Mouse (Mus musculus) forebrain, embryonic 12.5 days (tissue): ENCODE measurements at regions not wholly inside any gene's neighbourhood (a gene's known extent, or its start where the extent isn't known, plus 50 kb on each side); places are given as distances from the start of the nearest gene placed in this dataset.

ENCODE experiments used
- ATAC-seq: fragments of 200-750 bp; cut with Nextera tagmentation; 2 replicates; pipeline ENCODE4 v1.8.0; 2017; ENCODE audit warnings: moderate TSS enrichment; ENCODE audit not compliant: low FRiP score
- H3K27ac ChIP-seq: fragments of 300-500 bp; sonication (generic); 2 replicates; pipeline ENCODE4 v1.5.1; 2016; ENCODE audit warnings: mild to moderate bottlenecking
- H3K27me3 ChIP-seq: fragments of 300-500 bp; sonication (generic); 2 replicates; pipeline ENCODE4 v1.6.1; 2016; ENCODE audit warnings: mild to moderate bottlenecking
- H3K36me3 ChIP-seq: fragments of 300-500 bp; sonication (generic); replicated peaks from 2 replicates; pipeline ENCODE4 v1.6.1; 2016; ENCODE audit warnings: mild to moderate bottlenecking
- H3K4me1 ChIP-seq: fragments of 300-500 bp; sonication (generic); 2 replicates; pipeline ENCODE4 v1.6.1; 2016
- H3K4me2 ChIP-seq: fragments of 300-500 bp; sonication (generic); 2 replicates; pipeline ENCODE4 v1.6.1; 2016; ENCODE audit warnings: mild to moderate bottlenecking, moderate library complexity
- H3K4me3 ChIP-seq: fragments of 300-500 bp; sonication (generic); replicated peaks from 2 replicates; pipeline ENCODE4 v1.5.1; 2016; ENCODE audit warnings: mild to moderate bottlenecking
- H3K9ac ChIP-seq: fragments of 300-500 bp; sonication (generic); 2 replicates; pipeline ENCODE4 v1.6.1; 2016; ENCODE audit warnings: mild to moderate bottlenecking
- H3K9me3 ChIP-seq: fragments of 300-500 bp; sonication (generic); 2 replicates; pipeline ENCODE4 v1.6.1; 2016
- WGBS: fragments of 180-500 bp; shearing (Covaris S2); methylation state at CpG from one replicate; pipeline ENCODE4 v1.1.7; 2016; 5-methylcytosine and 5-hydroxymethylcytosine counted together

GRCm38 (mm10) chr6:31121008-31121407 is 162.1 kb upstream of the Klf14 start:
- Histone ChIP-seq H3K4me1 (peaks cover 6% of the 10 kb centered on the region), H3K9ac (no peak overlapping the region), H3K4me3 (no peak overlapping the region), H3K36me3 (no peaks in the 10 kb centered on the region), H3K27me3 (no peaks in the 10 kb centered on the region), H3K27ac (no peak overlapping the region; the same call in 1 of the 2 replicates), H3K9me3 (no peaks in the 10 kb centered on the region), H3K4me2 (no peak overlapping the region)
- ATAC-seq: no peak
- WGBS: 44% methylated on average over 8 of the region's 8 CpGs

- Histone ChIP-seq H3K27me3 (no peaks in the 10 kb centered on the region), H3K4me2 (no peak overlapping the region), H3K36me3 (no peaks in the 10 kb centered on the region), H3K9me3 (no peaks in the 10 kb centered on the region), H3K4me3 (no peak overlapping the region), H3K4me1 (peaks cover 6% of the 10 kb centered on the region), H3K9ac (no peak overlapping the region), H3K27ac (no peak overlapping the region)
- ATAC-seq: no peak
- WGBS: 86% methylated on average over 5 of the region's 5 CpGs
These were observed 164.0 kb upstream of the Klf14 start for GRCm38 (mm10) chr6:31122895-31123294.

GRCm38 (mm10) chr6:31123342-31123990 is 164.6 kb upstream of the Klf14 start:
- Histone ChIP-seq H3K27ac (no peak overlapping the region), H3K27me3 (no peaks in the 10 kb centered on the region)
- ATAC-seq: no peak

GRCm38 (mm10) chr6:31124076-31124475 is 165.2 kb upstream of the Klf14 start:
- no peaks in the 10 kb centered on the region for H3K27me3 ChIP-seq
- ATAC-seq: no peak
- peaks cover 6% of the 10 kb centered on the region for H3K4me1 ChIP-seq
- no peak overlapping the region for H3K27ac ChIP-seq
- H3K4me2 ChIP-seq: no peak overlapping the region
- 78% methylated on average over 6 of the region's 6 CpGs for WGBS
- no peak overlapping the region for H3K9ac ChIP-seq
- H3K9me3 ChIP-seq: no peaks in the 10 kb centered on the region
- no peaks in the 10 kb centered on the region for H3K36me3 ChIP-seq
- H3K4me3 ChIP-seq: no peak overlapping the region

More at GRCm38 (mm10) chr6:31123342-31123990, 164.6 kb upstream of the Klf14 start:
- no peak overlapping the region for H3K9ac ChIP-seq
- WGBS: 73% methylated on average over 4 of the region's 4 CpGs
- H3K36me3 ChIP-seq: no peaks in the 10 kb centered on the region
- no peaks in the 10 kb centered on the region for H3K9me3 ChIP-seq
- no peak overlapping the region for H3K4me2 ChIP-seq
- no peak overlapping the region for H3K4me3 ChIP-seq
- H3K4me1 ChIP-seq: peaks cover 6% of the 10 kb centered on the region

- Histone ChIP-seq H3K27ac (no peak overlapping the region), H3K27me3 (no peaks in the 10 kb centered on the region), H3K36me3 (no peaks in the 10 kb centered on the region), H3K9me3 (no peaks in the 10 kb centered on the region), H3K4me3 (no peak overlapping the region), H3K4me2 (no peak overlapping the region), H3K9ac (no peak overlapping the region), H3K4me1 (peaks cover 6% of the 10 kb centered on the region)
- 95% methylated on average over 4 of the region's 4 CpGs for WGBS
- ATAC-seq: no peak
These were observed 166.0 kb upstream of the Klf14 start for GRCm38 (mm10) chr6:31124872-31125271.

DNA sequence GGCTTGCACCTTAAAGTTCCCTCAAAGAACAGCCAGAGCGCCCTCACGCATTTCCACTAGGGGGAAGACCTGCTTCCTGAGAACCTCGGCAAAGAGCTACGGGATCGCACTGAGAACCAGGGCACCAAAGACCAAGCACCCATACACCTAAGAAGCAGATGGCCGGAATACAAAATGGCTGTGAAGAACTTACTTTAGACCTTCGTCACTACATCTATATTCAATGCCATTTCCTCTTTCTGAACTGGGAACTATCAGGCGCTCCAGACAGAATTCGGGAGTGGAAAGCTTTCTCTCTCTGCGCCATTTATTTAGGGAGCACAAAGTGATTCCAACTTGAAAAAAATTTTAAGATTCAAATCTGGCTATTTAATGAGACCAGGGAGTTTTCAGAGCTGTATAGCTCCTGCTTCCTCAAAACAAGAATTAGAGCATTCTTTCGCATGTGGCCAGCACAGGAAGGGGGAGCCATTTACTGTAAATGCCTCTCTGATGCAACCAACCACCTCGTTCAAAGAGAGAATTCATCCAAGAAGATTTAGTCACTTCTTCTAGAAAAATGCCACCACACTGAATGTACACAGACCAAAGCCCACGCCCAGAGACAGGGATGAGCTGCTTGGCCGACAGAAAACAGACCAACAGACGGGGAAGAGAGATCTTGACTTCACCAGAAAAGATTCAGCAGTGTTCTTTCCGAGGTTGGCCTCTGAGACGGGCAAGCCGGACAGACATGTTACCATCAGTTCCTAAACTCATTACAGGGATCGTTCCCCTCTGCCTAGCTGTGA is 166.6 kb upstream of the Klf14 start:
- Histone ChIP-seq H3K4me1 (peaks cover 6% of the 10 kb centered on the region), H3K9me3 (no peaks in the 10 kb centered on the region), H3K4me3 (no peak overlapping the region), H3K27ac (no peak overlapping the region), H3K9ac (no peak overlapping the region), H3K4me2 (no peak overlapping the region), H3K27me3 (no peaks in the 10 kb centered on the region), H3K36me3 (no peaks in the 10 kb centered on the region)
- no peak for ATAC-seq
- 77% methylated on average over 19 of the region's 19 CpGs for WGBS

GRCm38 (mm10) chr6:31126131-31126871 is 167.4 kb upstream of the Klf14 start:
- H3K4me2 ChIP-seq: no peak overlapping the region
- H3K27ac ChIP-seq: no peak overlapping the region
- no peaks in the 10 kb centered on the region for H3K9me3 ChIP-seq
- no peaks in the 10 kb centered on the region for H3K27me3 ChIP-seq
- H3K4me1 ChIP-seq: peaks cover 2% of the 10 kb centered on the region
- ATAC-seq: no peak
- no peak overlapping the region for H3K9ac ChIP-seq
- no peak overlapping the region for H3K4me3 ChIP-seq
- 87% methylated on average over 15 of the region's 15 CpGs for WGBS
- H3K36me3 ChIP-seq: no peaks in the 10 kb centered on the region

DNA sequence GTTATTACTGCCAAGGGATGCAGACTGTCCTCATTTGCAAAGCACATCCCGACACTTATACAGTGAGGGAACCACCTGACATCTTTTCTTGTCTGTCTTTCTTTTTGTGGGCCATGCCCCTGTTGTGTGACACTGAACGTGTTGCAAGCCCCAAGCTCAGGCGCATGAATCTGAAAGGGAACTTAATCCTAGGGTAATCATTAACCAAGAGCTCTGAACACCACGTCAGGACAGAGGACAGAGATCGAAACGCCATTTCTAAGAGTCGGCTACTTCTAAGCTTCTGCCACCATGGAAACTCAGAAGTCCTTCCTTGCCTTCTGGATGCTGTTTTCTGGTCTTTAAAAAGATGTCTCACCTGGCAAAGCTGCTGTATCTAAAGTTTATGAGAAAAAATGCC is 170.3 kb upstream of the Klf14 start:
- ATAC-seq: no peak
- 79% methylated on average over 7 of the region's 7 CpGs for WGBS
- Histone ChIP-seq H3K27ac (no peak overlapping the region), H3K36me3 (no peaks in the 10 kb centered on the region), H3K4me2 (no peak overlapping the region), H3K4me3 (no peak overlapping the region), H3K9ac (no peak overlapping the region), H3K27me3 (no peaks in the 10 kb centered on the region), H3K4me1 (no peaks in the 10 kb centered on the region), H3K9me3 (0 out of 2 replicates have a peak, but pooled peaks cover 5% of the 10 kb centered on the region)

DNA sequence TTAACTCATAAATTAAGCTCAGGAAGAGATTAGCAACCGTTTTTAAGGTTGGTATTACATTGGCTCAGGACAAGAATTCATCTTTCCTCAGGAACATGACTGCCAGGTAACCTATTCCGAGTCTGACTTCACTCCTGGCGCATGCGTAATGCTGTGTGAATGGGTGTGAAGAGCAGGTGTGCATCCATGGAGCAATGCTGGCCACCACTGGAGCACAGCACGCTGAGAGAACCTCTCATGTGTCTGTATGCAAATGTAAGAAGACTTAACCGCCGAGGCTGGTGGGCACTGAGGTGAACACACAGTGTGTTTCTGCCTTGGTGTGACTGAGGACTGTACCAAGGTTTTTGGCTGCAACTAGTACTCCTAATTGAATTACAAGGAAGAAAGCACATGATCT is 171.1 kb upstream of the Klf14 start:
- Histone ChIP-seq H3K27ac (no peak overlapping the region), H3K9me3 (0 out of 2 replicates have a peak, but pooled peaks cover 5% of the 10 kb centered on the region), H3K4me3 (no peak overlapping the region), H3K36me3 (no peaks in the 10 kb centered on the region), H3K4me2 (no peak overlapping the region), H3K27me3 (no peaks in the 10 kb centered on the region), H3K4me1 (no peaks in the 10 kb centered on the region), H3K9ac (no peak overlapping the region)
- no peak for ATAC-seq
- whole genome bisulfite sequencing: 82% methylated on average over 7 of the region's 7 CpGs

DNA sequence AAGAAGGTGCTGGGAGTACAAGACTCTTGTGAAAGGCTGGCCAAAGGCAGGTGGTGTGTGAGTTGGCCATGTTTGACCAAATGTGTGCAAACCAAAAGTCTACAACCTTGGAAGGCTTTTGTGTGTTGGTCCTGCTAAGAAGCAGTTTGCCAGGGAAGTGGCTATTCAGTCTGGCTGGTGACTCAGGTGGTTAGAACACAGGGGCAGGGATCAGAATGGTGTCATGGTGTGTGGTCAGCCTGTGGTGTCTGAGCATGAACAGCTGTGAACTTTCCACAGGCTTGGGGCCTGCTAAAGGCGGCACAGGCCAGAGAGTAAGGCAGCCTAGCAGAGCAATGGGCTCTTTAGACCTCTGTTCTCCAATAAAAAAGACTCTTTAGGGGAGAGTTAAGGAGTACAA is 171.6 kb upstream of the Klf14 start:
- 89% methylated on average over 1 of the region's 1 CpGs for WGBS
- H3K27me3 ChIP-seq: no peaks in the 10 kb centered on the region
- no peak overlapping the region for H3K4me3 ChIP-seq
- 0 out of 2 replicates have a peak, but pooled peaks cover 5% of the 10 kb centered on the region for H3K9me3 ChIP-seq
- no peaks in the 10 kb centered on the region for H3K4me1 ChIP-seq
- H3K36me3 ChIP-seq: no peaks in the 10 kb centered on the region
- H3K27ac ChIP-seq: no peak overlapping the region
- H3K4me2 ChIP-seq: no peak overlapping the region
- ATAC-seq: no peak
- H3K9ac ChIP-seq: no peak overlapping the region

GRCm38 (mm10) chr6:31131716-31132115 is 172.8 kb upstream of the Klf14 start:
- Histone ChIP-seq H3K9me3 (0 out of 2 replicates have a peak, but pooled peaks cover 5% of the 10 kb centered on the region), H3K4me1 (no peaks in the 10 kb centered on the region), H3K4me2 (no peak overlapping the region), H3K9ac (no peak overlapping the region), H3K27me3 (no peaks in the 10 kb centered on the region), H3K36me3 (no peaks in the 10 kb centered on the region), H3K4me3 (no peak overlapping the region), H3K27ac (no peak overlapping the region)
- no peak for ATAC-seq
- WGBS: 83% methylated on average over 9 of the region's 9 CpGs

- Histone ChIP-seq H3K4me2 (no peak overlapping the region), H3K27ac (no peak overlapping the region), H3K9me3 (0 out of 2 replicates have a peak, but pooled peaks cover 5% of the 10 kb centered on the region), H3K4me3 (no peak overlapping the region), H3K4me1 (no peaks in the 10 kb centered on the region), H3K9ac (no peak overlapping the region), H3K36me3 (no peaks in the 10 kb centered on the region), H3K27me3 (no peaks in the 10 kb centered on the region)
- 83% methylated on average over 8 of the region's 8 CpGs for WGBS
- ATAC-seq: no peak
These were observed 173.7 kb upstream of the Klf14 start for GRCm38 (mm10) chr6:31132396-31133190.
